Mouse (Mus musculus): ENCODE data around the gene 4930578C19Rik. TPM values are rescaled to one million over a fixed set of nuclear protein-coding genes. Genes with fewer than 3 reads are reported as not detected.

4930578C19Rik gene
- not detected for total RNA-seq (2023)

DNA sequence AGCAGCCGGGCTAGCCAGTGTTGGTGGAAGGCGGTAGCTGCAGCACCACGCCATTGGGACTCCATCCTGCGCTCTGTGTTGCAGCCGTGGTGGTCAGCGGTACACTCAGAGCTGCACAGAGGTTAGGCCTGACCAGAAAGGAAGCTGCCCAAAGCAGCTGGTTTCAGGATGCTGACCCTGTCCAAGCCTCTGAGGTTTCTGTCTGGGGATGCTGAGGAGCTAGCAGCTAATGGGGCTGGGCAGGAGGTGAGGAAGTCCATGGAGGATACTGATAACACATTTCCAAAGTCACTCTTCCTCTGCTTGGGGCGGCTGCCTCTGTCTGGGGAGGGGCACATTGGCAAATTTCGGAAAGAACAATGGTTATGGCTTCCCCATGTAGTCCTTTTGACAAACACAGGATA lies at the start of gene 4930578C19Rik:
TSS of gene 4930578C19Rik (minus strand) at position 200 of the 404 bp plus-strand sequence.

All from CD8-positive naive resting alpha-beta T cell, adult 57 days (primary cell).